Comparison of ENCODE assay signal across 7 mouse cellular contexts in genomic region chr3:131111851-131112572, GRCm38 (mm10). TPM values are rescaled to one million over a fixed set of nuclear protein-coding genes. Genes with fewer than 3 reads are reported as not detected.
A peak's percentile ranks its signal among the peaks of the same experiment; 100 is the strongest.
DNase-seq lines count a peak whose midpoint lies in the region; ATAC-seq and TF ChIP-seq lines count a peak whose summit lies in the region.

No protein-coding gene starts in this region.

- WGBS in embryonic facial prominence, embryonic 14.5 days: 0% methylated on average over 51 of the region's 69 CpGs
- under 1% methylated on average over 66 of the region's 69 CpGs for WGBS in hindbrain, embryonic 11.5 days
- under 1% methylated on average over 69 of the region's 69 CpGs for WGBS in liver, adult 2 months
- WGBS in midbrain, embryonic 16.5 days: under 1% methylated on average over 69 of the region's 69 CpGs

- H3K27me3 ChIP-seq in embryonic facial prominence, embryonic 14.5 days (replicated peaks; ENCODE audit: control insufficient read depth, insufficient read depth, low read length): peaks cover 24% of the 10 kb centered on the region
- peaks cover 23% of the 10 kb centered on the region for H3K27me3 ChIP-seq in hindbrain, embryonic 11.5 days (ENCODE audit: control insufficient read depth, insufficient read depth, low read length)
- H3K27me3 ChIP-seq in liver, adult 2 months (ENCODE audit: control insufficient read depth, insufficient read depth, low read length): peaks cover 36% of the 10 kb centered on the region
- H3K27me3 ChIP-seq in midbrain, embryonic 16.5 days (ENCODE audit: control insufficient read depth, insufficient read depth, low read depth, low read length): no peaks in the 10 kb centered on the region

- no peak for TF ChIP-seq CTCF in liver, adult 2 months (IDR thresholded peaks at IDR 0.05; ENCODE audit: low read depth, low read length)

- peak overlapping the region; percentile 72 for H3K27ac ChIP-seq in embryonic facial prominence, embryonic 14.5 days (replicated peaks; ENCODE audit: low read depth, low read length)
- no peak overlapping the region for H3K27ac ChIP-seq in hindbrain, embryonic 11.5 days (ENCODE audit: low read depth, low read length)
- no peak overlapping the region for H3K27ac ChIP-seq in liver, adult 2 months (replicated peaks; ENCODE audit: insufficient read depth, low read depth, low read length)
- H3K27ac ChIP-seq in midbrain, embryonic 16.5 days (ENCODE audit: low read length): peak overlapping the region; percentile 89

- peak overlapping the region; percentile 71 for H3K4me3 ChIP-seq in embryonic facial prominence, embryonic 14.5 days (ENCODE audit: low read depth, low read length)
- peak overlapping the region; percentile 56 for H3K4me3 ChIP-seq in hindbrain, embryonic 11.5 days (ENCODE audit: low read depth, low read length)
- H3K4me3 ChIP-seq in liver, adult 2 months (ENCODE audit: insufficient read depth, low read depth, low read length): peak overlapping the region; percentile 43
- H3K4me3 ChIP-seq in midbrain, embryonic 16.5 days (ENCODE audit: low read depth, low read length): peak overlapping the region; percentile 70

- peaks cover 9% of the 10 kb centered on the region; the same call in 1 of the 2 replicates for H3K36me3 ChIP-seq in embryonic facial prominence, embryonic 14.5 days (ENCODE audit: control insufficient read depth, insufficient read depth, low read length)
- H3K36me3 ChIP-seq in hindbrain, embryonic 11.5 days (ENCODE audit: control insufficient read depth, insufficient read depth, low read length): no peaks in the 10 kb centered on the region
- H3K36me3 ChIP-seq in liver, adult 2 months (ENCODE audit: control insufficient read depth, insufficient read depth, low read length): no peaks in the 10 kb centered on the region
- no peaks in the 10 kb centered on the region for H3K36me3 ChIP-seq in midbrain, embryonic 16.5 days (ENCODE audit: control insufficient read depth, insufficient read depth, low read length)

- H3K79me2 ChIP-seq in liver, adult 2 months (ENCODE audit: control insufficient read depth, insufficient read depth, low read length): no peaks in the 10 kb centered on the region

- no peak for TF ChIP-seq POLR2A in liver, adult 2 months (IDR thresholded peaks at IDR 0.05; ENCODE audit: extremely low read depth, insufficient read depth, low read length)

- peak overlapping the region; percentile 86 for H3K4me2 ChIP-seq in embryonic facial prominence, embryonic 14.5 days (ENCODE audit: low read depth, low read length)
- H3K4me2 ChIP-seq in hindbrain, embryonic 11.5 days (replicated peaks; ENCODE audit: low read depth, low read length): peak overlapping the region; percentile 93
- peak overlapping the region; percentile 81 for H3K4me2 ChIP-seq in midbrain, embryonic 16.5 days (ENCODE audit: low read length)

- DNase-seq in CD4-positive, CD25-positive, alpha-beta regulatory T cell, adult 2 months (ENCODE audit: low read depth, low spot score): peak; percentile 91
- DNase-seq in Muller cell, postnatal 12 days (ENCODE audit: inconsistent ontology term): peak; percentile 73
- peak; percentile 83 for DNase-seq in embryonic facial prominence, embryonic 14.5 days (ENCODE audit: low spot score)
- peak; percentile 74 for DNase-seq in hindbrain, embryonic 11.5 days (ENCODE audit: low spot score)
- no peak for DNase-seq in liver, adult 2 months (ENCODE audit: extremely low read depth, low read depth, low spot score)
- peak; percentile 61 for DNase-seq in testis, postnatal 14 days (ENCODE audit: low spot score)

- no peaks in the 10 kb centered on the region for H3K9me3 ChIP-seq in embryonic facial prominence, embryonic 14.5 days (ENCODE audit: control insufficient read depth, low read length)
- H3K9me3 ChIP-seq in hindbrain, embryonic 11.5 days (ENCODE audit: control insufficient read depth, low read length): no peaks in the 10 kb centered on the region
- H3K9me3 ChIP-seq in midbrain, embryonic 16.5 days (replicated peaks; ENCODE audit: control insufficient read depth, low read length, poor library complexity, severe bottlenecking): no peaks in the 10 kb centered on the region

- ATAC-seq in embryonic facial prominence, embryonic 14.5 days (ENCODE audit: low read depth): peak; percentile 62
- ATAC-seq in hindbrain, embryonic 11.5 days (ENCODE audit: low FRiP score): peak; percentile 41
- ATAC-seq in midbrain, embryonic 16.5 days: peak; percentile 19; the same call in 1 of the 2 replicates

- H3K9ac ChIP-seq in embryonic facial prominence, embryonic 14.5 days (ENCODE audit: low read depth, low read length): peak overlapping the region; percentile 85
- H3K9ac ChIP-seq in hindbrain, embryonic 11.5 days (ENCODE audit: low read depth, low read length): peak overlapping the region; percentile 75
- no peak overlapping the region for H3K9ac ChIP-seq in liver, adult 2 months (ENCODE audit: low read depth, low read length)
- peak overlapping the region; percentile 79 for H3K9ac ChIP-seq in midbrain, embryonic 16.5 days (ENCODE audit: low read depth, low read length)

- H3K4me1 ChIP-seq in embryonic facial prominence, embryonic 14.5 days (ENCODE audit: control insufficient read depth, insufficient read depth, low read length): peaks cover 19% of the 10 kb centered on the region
- peaks cover 10% of the 10 kb centered on the region for H3K4me1 ChIP-seq in hindbrain, embryonic 11.5 days (replicated peaks; ENCODE audit: control insufficient read depth, insufficient read depth, low read length)
- peaks cover 5% of the 10 kb centered on the region; the same call in 1 of the 2 replicates for H3K4me1 ChIP-seq in liver, adult 2 months (ENCODE audit: control insufficient read depth, insufficient read depth, low read length)
- H3K4me1 ChIP-seq in midbrain, embryonic 16.5 days (ENCODE audit: control insufficient read depth, insufficient read depth, low read length): peaks cover 23% of the 10 kb centered on the region

RNA-seq across cellular contexts. Expression of gene Lef1, which starts 1.7 kb away (rescaled TPM):
- 25.9 and 32.2 TPM in 2 replicates for polyA plus RNA-seq in embryonic facial prominence, embryonic 14.5 days (2014; fragmentation: Nextera tagmentation; extraction: Ambion mirVana)
- polyA plus RNA-seq in hindbrain, embryonic 11.5 days (2014; fragmentation: Nextera tagmentation; extraction: Ambion mirVana): 24.1 and 24.6 TPM in 2 replicates
- total RNA-seq in liver, adult 2 months (2014; rRNA removed): 0.20 and 0.37 TPM in 2 replicates
- 0.12 and 0.45 TPM in 2 replicates for polyA plus RNA-seq in liver, adult 2 months (2012; rRNA removed)
- polyA plus RNA-seq in midbrain, embryonic 16.5 days (2015; fragmentation: Nextera tagmentation; extraction: Ambion mirVana): 67.6 and 81.3 TPM in 2 replicates

Comparison
In these comparisons a context has a peak if more than half of its experiments do, and no peak if none do; other contexts are left out.
1. H3K27ac ChIP-seq: peak in embryonic facial prominence, embryonic 14.5 days (single experiment) and midbrain, embryonic 16.5 days (single experiment); none in hindbrain, embryonic 11.5 days (single experiment) and liver, adult 2 months (single experiment).
2. RNA of gene Lef1, which starts 1.7 kb away (polyA plus RNA-seq): 67.6 to 81.3 TPM in midbrain, embryonic 16.5 days, 25.9 to 32.2 TPM in embryonic facial prominence, embryonic 14.5 days and 24.1 to 24.6 TPM in hindbrain, embryonic 11.5 days; 0.12 to 0.45 TPM in liver, adult 2 months; every median in the first group is over 10 times any median in the second.
3. Peak in every context shown above with its lines, with median percentiles within 50 percentile points of each other: ATAC-seq, H3K4me2 ChIP-seq and H3K4me3 ChIP-seq.